Mouse (Mus musculus) neural tube, embryonic 12.5 days (tissue): ENCODE measurements around the gene Ust. TPM values are rescaled to one million over a fixed set of nuclear protein-coding genes. Genes with fewer than 3 reads are reported as not detected.
A peak's percentile ranks its signal among the peaks of the same experiment; 100 is the strongest.

Experiments used
- ATAC-seq: fragments of 200-750 bp; cut with Nextera tagmentation; 2 replicates; pipeline ENCODE4 v1.8.0; 2017; ENCODE audit warnings: low read depth, mild to moderate bottlenecking, moderate TSS enrichment, moderate library complexity; ENCODE audit not compliant: low FRiP score
- H3K27ac ChIP-seq: fragments of 300-500 bp; sonication (generic); 2 replicates; pipeline ENCODE4 v1.5.1; 2016
- H3K27me3 ChIP-seq: fragments of 300-500 bp; sonication (generic); replicated peaks from 2 replicates; pipeline ENCODE4 v1.6.1; 2016; ENCODE audit warnings: mild to moderate bottlenecking
- H3K36me3 ChIP-seq: fragments of 300-500 bp; sonication (generic); 2 replicates; pipeline ENCODE4 v1.6.1; 2016; ENCODE audit warnings: mild to moderate bottlenecking
- H3K4me1 ChIP-seq: fragments of 300-500 bp; sonication (generic); 2 replicates; pipeline ENCODE4 v1.6.1; 2016
- H3K4me2 ChIP-seq: fragments of 300-500 bp; sonication (generic); replicated peaks from 2 replicates; pipeline ENCODE4 v1.6.1; 2016; ENCODE audit warnings: mild to moderate bottlenecking
- H3K4me3 ChIP-seq: fragments of 300-500 bp; sonication (generic); 2 replicates; pipeline ENCODE4 v1.5.1; 2016
- H3K9ac ChIP-seq: fragments of 300-500 bp; sonication (generic); 2 replicates; pipeline ENCODE4 v1.6.1; 2016; ENCODE audit warnings: mild to moderate bottlenecking
- H3K9me3 ChIP-seq: fragments of 300-500 bp; sonication (generic); 2 replicates; pipeline ENCODE4 v1.6.1; 2016; ENCODE audit warnings: mild to moderate bottlenecking
- WGBS: fragments of 180-500 bp; shearing (Covaris S2); methylation state at CpG from one replicate; pipeline ENCODE4 v1.1.7; 2016; 5-methylcytosine and 5-hydroxymethylcytosine counted together
- polyA plus RNA-seq: library from polyadenylated mRNA; unstranded; fragments of >200 nt; fragmentation: Nextera tagmentation; extraction: Ambion mirVana; gene quantifications from 2 replicates; pipeline ENCODE4 v1.2.1, GENCODE M21; 2016

Gene Ust
- polyA plus RNA-seq, 1 experiment from 2014 or later, result 7.8 TPM

- Histone ChIP-seq H3K27me3 (no peaks in the 10 kb centered on the region), H3K9me3 (no peaks in the 10 kb centered on the region)
- WGBS, result 97% methylated on average over 1 of the region's 1 CpGs
Observed at GRCm38 (mm10) chr10:8465216-8465615, 53.4 kb downstream of the Ust start.

GRCm38 (mm10) chr10:8461372-8461771 is 57.3 kb downstream of the Ust start:
- H3K4me3 ChIP-seq, result no peak overlapping the region
- 67% methylated on average over 5 of the region's 5 CpGs for WGBS

More at GRCm38 (mm10) chr10:8465216-8465615, 53.4 kb downstream of the Ust start:
- ATAC-seq, result no peak
- H3K4me3 ChIP-seq, result no peak overlapping the region
- no peak overlapping the region for H3K27ac ChIP-seq
- H3K4me1 ChIP-seq, result no peaks in the 10 kb centered on the region
- H3K36me3 ChIP-seq, result no peaks in the 10 kb centered on the region
- no peak overlapping the region for H3K9ac ChIP-seq
- H3K4me2 ChIP-seq, result no peak overlapping the region

GRCm38 (mm10) chr10:8454711-8455110 is 63.9 kb downstream of the Ust start:
- Histone ChIP-seq H3K27me3 (no peaks in the 10 kb centered on the region), H3K4me1 (no peaks in the 10 kb centered on the region), H3K9me3 (no peaks in the 10 kb centered on the region), H3K27ac (no peak overlapping the region), H3K4me3 (no peak overlapping the region), H3K36me3 (no peaks in the 10 kb centered on the region), H3K4me2 (no peak overlapping the region), H3K9ac (no peak overlapping the region)
- 63% methylated on average over 1 of the region's 1 CpGs for WGBS
- no peak for ATAC-seq

More at GRCm38 (mm10) chr10:8461372-8461771, 57.3 kb downstream of the Ust start:
- Histone ChIP-seq H3K36me3 (no peaks in the 10 kb centered on the region), H3K4me1 (no peaks in the 10 kb centered on the region), H3K27me3 (no peaks in the 10 kb centered on the region), H3K4me2 (no peak overlapping the region), H3K9ac (no peak overlapping the region), H3K9me3 (no peaks in the 10 kb centered on the region), H3K27ac (no peak overlapping the region)
- ATAC-seq, result peak; percentile 63

GRCm38 (mm10) chr10:8447681-8448080 is 70.9 kb downstream of the Ust start:
- Histone ChIP-seq H3K27ac (no peak overlapping the region), H3K27me3 (no peaks in the 10 kb centered on the region), H3K9ac (no peak overlapping the region), H3K4me2 (no peak overlapping the region), H3K4me3 (no peak overlapping the region), H3K4me1 (no peaks in the 10 kb centered on the region), H3K36me3 (no peaks in the 10 kb centered on the region), H3K9me3 (no peaks in the 10 kb centered on the region)
- 65% methylated on average over 5 of the region's 5 CpGs for WGBS
- ATAC-seq, result no peak

GRCm38 (mm10) chr10:8446972-8447371 is 71.7 kb downstream of the Ust start:
- H3K9ac ChIP-seq, result no peak overlapping the region
- ATAC-seq, result no peak
- H3K27me3 ChIP-seq, result no peaks in the 10 kb centered on the region
- no peaks in the 10 kb centered on the region for H3K9me3 ChIP-seq
- WGBS, result 49% methylated on average over 4 of the region's 4 CpGs
- no peak overlapping the region for H3K4me3 ChIP-seq
- H3K4me1 ChIP-seq, result no peaks in the 10 kb centered on the region
- no peak overlapping the region for H3K4me2 ChIP-seq
- no peaks in the 10 kb centered on the region for H3K36me3 ChIP-seq
- H3K27ac ChIP-seq, result no peak overlapping the region

GRCm38 (mm10) chr10:8444052-8444451 is 74.6 kb downstream of the Ust start:
- no peak overlapping the region for H3K4me3 ChIP-seq
- no peak overlapping the region for H3K9ac ChIP-seq
- H3K27me3 ChIP-seq, result no peaks in the 10 kb centered on the region
- H3K9me3 ChIP-seq, result no peaks in the 10 kb centered on the region
- H3K4me1 ChIP-seq, result no peaks in the 10 kb centered on the region
- WGBS, result 77% methylated on average over 5 of the region's 5 CpGs
- no peak overlapping the region for H3K27ac ChIP-seq
- no peaks in the 10 kb centered on the region for H3K36me3 ChIP-seq
- no peak for ATAC-seq
- no peak overlapping the region for H3K4me2 ChIP-seq

- 92% methylated on average over 2 of the region's 2 CpGs for WGBS
- Histone ChIP-seq H3K4me1 (peaks cover 21% of the 10 kb centered on the region; the same call in 1 of the 2 replicates), H3K27ac (no peak overlapping the region), H3K9me3 (no peaks in the 10 kb centered on the region), H3K9ac (no peak overlapping the region), H3K36me3 (no peaks in the 10 kb centered on the region), H3K4me2 (no peak overlapping the region), H3K27me3 (no peaks in the 10 kb centered on the region), H3K4me3 (no peak overlapping the region)
- no peak for ATAC-seq
Observed at GRCm38 (mm10) chr10:8431857-8432256, 86.8 kb downstream of the Ust start.

GRCm38 (mm10) chr10:8428787-8429778 is 89.5 kb downstream of the Ust start:
- no peak overlapping the region for H3K4me3 ChIP-seq
- H3K27ac ChIP-seq, result no peak overlapping the region
- peaks cover 21% of the 10 kb centered on the region; the same call in 1 of the 2 replicates for H3K4me1 ChIP-seq
- H3K36me3 ChIP-seq, result no peaks in the 10 kb centered on the region
- 68% methylated on average over 13 of the region's 13 CpGs for WGBS
- no peaks in the 10 kb centered on the region for H3K9me3 ChIP-seq
- no peaks in the 10 kb centered on the region for H3K27me3 ChIP-seq
- H3K9ac ChIP-seq, result no peak overlapping the region
- peak; percentile 58; the same call in 1 of the 2 replicates for ATAC-seq
- H3K4me2 ChIP-seq, result no peak overlapping the region

- Histone ChIP-seq H3K9ac (no peak overlapping the region), H3K4me3 (no peak overlapping the region), H3K9me3 (no peaks in the 10 kb centered on the region), H3K27me3 (no peaks in the 10 kb centered on the region), H3K36me3 (no peaks in the 10 kb centered on the region), H3K4me2 (no peak overlapping the region), H3K4me1 (peaks cover 21% of the 10 kb centered on the region; the same call in 1 of the 2 replicates), H3K27ac (no peak overlapping the region)
- 83% methylated on average over 12 of the region's 12 CpGs for WGBS
- no peak for ATAC-seq
Observed at GRCm38 (mm10) chr10:8427671-8428364, 90.8 kb downstream of the Ust start.

GRCm38 (mm10) chr10:8419496-8420009 is 99.1 kb downstream of the Ust start:
- 76% methylated on average over 6 of the region's 6 CpGs for WGBS
- no peak for ATAC-seq

GRCm38 (mm10) chr10:8415474-8415873 is 103.2 kb downstream of the Ust start:
- Histone ChIP-seq H3K4me3 (no peak overlapping the region), H3K27ac (no peak overlapping the region), H3K36me3 (no peaks in the 10 kb centered on the region), H3K9me3 (no peaks in the 10 kb centered on the region), H3K4me2 (no peak overlapping the region), H3K27me3 (no peaks in the 10 kb centered on the region), H3K4me1 (no peaks in the 10 kb centered on the region), H3K9ac (no peak overlapping the region)
- no peak for ATAC-seq
- WGBS, result 86% methylated on average over 5 of the region's 5 CpGs

More at GRCm38 (mm10) chr10:8419496-8420009, 99.1 kb downstream of the Ust start:
- Histone ChIP-seq H3K36me3 (no peaks in the 10 kb centered on the region), H3K9me3 (no peaks in the 10 kb centered on the region), H3K27me3 (no peaks in the 10 kb centered on the region), H3K4me1 (no peaks in the 10 kb centered on the region), H3K4me3 (no peak overlapping the region), H3K4me2 (no peak overlapping the region), H3K9ac (no peak overlapping the region), H3K27ac (no peak overlapping the region)

GRCm38 (mm10) chr10:8415036-8415435 is 103.6 kb downstream of the Ust start:
- Histone ChIP-seq H3K27ac (no peak overlapping the region), H3K27me3 (no peaks in the 10 kb centered on the region), H3K4me2 (no peak overlapping the region), H3K9me3 (no peaks in the 10 kb centered on the region), H3K4me1 (no peaks in the 10 kb centered on the region), H3K36me3 (no peaks in the 10 kb centered on the region), H3K4me3 (no peak overlapping the region), H3K9ac (no peak overlapping the region)
- no peak for ATAC-seq
- WGBS, result 93% methylated on average over 7 of the region's 7 CpGs
